Mouse (Mus musculus): ENCODE results near the gene Smim20.
A peak's percentile ranks its signal among the peaks of the same experiment; 100 is the strongest.

Smim20 gene

DNA sequence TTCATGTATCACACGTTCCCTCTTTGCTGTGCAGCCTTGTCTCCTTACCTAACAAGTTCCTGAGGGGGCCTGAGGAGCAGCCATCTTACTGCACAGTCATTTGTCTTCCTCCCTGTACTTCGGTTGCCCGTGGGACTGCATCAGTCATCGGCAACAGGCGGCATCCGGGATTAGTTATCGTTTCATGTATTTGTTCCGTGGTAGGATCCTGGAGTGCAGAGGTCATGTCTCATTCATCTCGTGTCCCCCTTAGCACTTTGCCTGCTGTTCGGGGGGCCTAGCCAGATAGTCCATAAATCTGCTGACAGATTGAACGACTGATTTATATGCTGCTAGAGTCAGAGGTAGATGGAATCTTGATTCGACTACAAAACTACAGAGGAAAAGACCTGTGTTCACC, 1.1 kb upstream of the Smim20 start:
- DNase-seq (ENCODE audit: low read depth, low spot score), result no peak

- no peak for DNase-seq (ENCODE audit: low read depth, low spot score)
These were observed 702 bp upstream of the Smim20 start for GRCm38 (mm10) chr5:53266181-53266580.

GRCm38 (mm10) chr5:53268095-53268692, 1.3 kb downstream of the Smim20 start:
- no peak for DNase-seq (ENCODE audit: low read depth, low spot score)

- DNase-seq (ENCODE audit: low read depth, low spot score), result no peak
These were observed 2.9 kb downstream of the Smim20 start for GRCm38 (mm10) chr5:53269799-53270198.

- no peak for DNase-seq (ENCODE audit: low read depth, low spot score)
These were observed 4.2 kb downstream of the Smim20 start for GRCm38 (mm10) chr5:53270947-53271711.

DNA sequence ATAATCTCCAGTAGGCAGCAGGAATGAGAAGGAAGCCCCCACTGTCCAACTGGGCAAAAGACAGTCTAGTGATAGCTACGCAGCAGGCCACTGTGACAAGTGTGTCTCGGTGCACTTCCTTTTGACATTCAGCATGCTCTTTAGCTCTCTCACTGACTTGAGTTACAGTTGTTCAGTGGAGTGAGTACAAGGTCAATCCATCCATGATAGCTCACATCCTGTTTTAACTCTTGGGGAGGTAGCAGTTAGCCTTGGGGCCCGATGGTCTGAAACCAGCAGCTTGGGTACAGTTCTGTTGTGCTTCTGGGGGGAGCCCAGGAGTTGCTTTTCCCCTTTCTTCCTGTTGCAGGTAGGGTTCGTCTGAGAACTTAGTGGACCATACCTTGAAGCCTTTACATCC, 5.7 kb downstream of the Smim20 start:
- DNase-seq (ENCODE audit: low read depth, low spot score), result no peak

DNA sequence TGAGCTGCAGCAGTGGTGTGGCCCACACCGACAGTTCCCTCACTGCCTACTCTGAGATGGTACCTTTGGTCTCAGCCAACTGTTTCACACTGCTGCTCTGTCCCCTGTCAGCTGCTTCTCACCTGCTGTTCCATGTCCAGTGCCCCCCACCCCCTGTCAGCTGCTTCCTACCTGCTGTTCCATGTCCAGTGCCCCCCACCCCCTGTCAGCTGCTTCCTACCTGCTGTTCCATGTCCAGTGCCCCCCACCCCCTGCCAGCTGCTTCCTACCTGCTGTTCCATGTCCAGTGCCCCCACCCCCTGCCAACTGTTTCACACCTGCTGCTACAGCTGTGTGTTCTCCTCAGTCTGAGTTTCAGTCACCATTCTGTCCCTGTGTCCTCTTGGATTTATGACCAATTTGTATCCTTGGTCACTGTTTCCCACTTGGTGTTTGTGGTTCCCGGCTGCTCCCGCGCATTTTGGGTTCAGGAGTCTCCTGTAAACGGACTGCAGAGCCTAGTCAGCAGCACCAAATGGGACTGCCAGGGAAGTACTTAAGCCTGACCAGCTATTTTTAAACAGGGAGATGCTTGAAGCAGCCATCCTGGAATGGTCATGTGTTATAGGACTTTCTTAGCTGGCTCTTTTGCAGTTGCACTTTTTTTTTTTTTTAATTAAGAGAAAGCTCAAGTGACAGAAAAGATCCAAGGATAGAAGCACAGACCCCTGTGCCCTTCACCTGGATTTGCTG, 7.0 kb downstream of the Smim20 start:
- no peak for DNase-seq (ENCODE audit: low read depth, low spot score)

DNA sequence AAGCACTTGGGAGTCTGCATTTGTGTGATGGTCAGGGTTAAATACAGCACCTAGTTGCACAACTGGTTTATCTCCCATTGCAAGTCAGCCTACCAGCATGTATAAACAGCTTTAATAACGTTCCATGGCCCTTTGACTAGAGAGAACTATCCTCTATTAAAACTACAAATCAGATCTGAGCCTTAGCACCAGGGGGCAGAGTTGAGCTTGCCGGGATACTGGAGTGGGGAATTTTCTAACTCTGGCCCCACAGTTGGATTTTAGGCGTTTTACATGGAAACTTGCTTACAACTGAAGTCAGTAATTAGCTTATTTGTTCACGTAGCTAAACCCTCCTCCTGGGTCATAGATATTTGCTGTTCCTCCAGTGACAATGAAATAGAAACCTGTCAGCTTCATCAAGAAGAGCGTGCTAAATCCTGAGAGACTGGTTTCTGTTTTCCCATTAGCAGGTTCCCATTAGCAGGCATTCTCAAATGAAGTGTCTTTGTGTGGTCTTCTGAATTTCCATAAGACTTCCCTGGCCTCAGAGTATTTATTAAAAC, 8.0 kb downstream of the Smim20 start:
- DNase-seq (ENCODE audit: low read depth, low spot score), result no peak

DNA sequence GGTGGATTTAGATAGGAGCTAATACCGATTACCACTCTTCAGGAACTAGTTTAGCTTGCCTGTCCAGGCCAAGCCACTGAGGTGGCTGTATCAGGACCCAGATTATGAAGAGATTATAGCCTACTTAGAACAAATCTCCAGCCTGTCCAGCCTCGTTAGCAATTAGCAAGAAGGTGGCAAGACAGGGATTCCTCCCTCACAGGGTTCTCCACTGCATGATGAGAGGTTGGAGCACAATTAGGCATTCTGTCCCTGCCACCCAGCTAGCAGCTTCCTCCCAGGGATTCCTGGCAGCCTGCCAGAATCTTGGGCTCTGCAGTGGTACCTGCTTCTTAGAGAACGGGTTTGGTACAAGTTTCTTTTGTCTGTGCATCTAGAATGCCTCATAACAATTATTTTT, 8.5 kb downstream of the Smim20 start:
- no peak for DNase-seq (ENCODE audit: low read depth, low spot score)

DNA sequence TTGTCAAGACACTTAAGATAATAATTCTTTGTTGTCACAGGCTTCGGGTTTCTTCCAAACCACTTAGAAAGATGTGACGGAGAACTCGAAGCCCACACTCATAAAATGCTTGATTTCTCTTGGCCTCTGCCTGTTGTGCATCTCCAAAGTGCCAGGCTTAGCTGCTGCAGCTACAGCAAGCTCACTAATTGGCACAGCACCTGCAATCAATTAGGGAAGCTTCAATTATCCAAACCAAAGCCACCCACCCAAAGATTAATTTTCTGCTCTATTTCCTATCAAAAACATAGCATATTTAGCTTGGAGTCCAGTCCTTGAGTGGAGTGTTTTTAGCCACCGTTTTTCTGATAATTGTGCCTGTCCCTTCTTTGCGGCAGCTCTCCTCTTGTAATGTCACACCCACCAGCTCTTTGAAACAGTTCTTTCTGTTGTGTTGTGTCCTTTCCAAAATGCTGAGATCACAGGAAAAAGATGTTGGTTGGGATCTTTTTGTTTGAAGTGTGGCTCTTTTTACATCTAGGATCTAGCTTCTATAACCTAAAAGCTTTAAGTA, 9.7 kb downstream of the Smim20 start:
- DNase-seq (ENCODE audit: low read depth, low spot score), result no peak

- DNase-seq (ENCODE audit: low read depth, low spot score), result no peak
These were observed 10.9 kb downstream of the Smim20 start for GRCm38 (mm10) chr5:53277716-53278263.

DNA sequence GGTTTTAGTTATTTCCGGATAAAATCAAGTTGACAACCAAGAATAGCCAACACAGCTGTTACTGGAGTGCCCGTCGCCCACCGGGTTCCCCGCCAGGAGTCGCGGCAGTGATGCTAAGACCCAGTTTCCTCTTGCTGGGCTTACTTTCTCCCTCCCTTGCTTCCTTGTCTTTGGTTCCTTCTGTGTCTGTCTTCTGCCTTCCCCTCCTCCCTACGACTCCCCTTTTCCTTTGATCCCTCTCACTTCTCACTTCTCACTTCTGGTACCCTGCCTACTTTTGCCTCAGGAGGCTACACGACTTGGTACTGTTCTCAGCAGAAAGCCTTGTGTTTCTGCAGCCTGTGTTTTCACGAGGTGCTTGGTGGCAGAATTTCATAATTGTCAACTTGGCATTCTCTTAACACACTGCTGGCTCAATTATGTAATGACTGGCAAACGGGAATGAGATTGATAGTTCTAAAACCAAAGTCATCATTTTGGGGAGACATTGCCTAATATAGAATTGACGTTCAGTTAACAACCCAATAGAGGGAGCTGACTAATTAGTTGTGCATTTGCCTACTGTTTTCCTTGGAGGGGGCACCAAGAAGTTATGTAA, 12.4 kb downstream of the Smim20 start:
- no peak for DNase-seq (ENCODE audit: low read depth, low spot score)

- no peak for DNase-seq (ENCODE audit: low read depth, low spot score)
These were observed 15.6 kb downstream of the Smim20 start for GRCm38 (mm10) chr5:53282487-53282886.

DNA sequence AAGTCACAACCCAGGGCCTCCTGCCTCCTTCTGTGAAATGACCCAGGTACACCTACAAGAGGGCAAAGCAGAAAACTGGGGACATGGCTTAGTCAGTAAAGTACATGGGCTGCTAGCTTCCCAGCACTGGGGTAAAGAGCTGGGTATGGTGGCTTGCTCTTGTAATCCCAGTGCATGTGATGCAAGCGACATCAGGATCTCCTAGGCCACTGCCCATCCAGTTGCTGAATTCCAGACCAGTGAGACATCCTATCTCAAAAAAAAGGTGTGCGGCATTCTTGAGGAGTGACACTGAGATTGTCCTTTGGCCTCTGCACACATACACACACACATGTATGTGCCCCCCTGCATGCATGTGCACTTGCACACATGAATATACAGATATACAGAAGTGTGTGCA, 19.5 kb downstream of the Smim20 start:
- no peak for DNase-seq (ENCODE audit: low read depth, low spot score)

DNA sequence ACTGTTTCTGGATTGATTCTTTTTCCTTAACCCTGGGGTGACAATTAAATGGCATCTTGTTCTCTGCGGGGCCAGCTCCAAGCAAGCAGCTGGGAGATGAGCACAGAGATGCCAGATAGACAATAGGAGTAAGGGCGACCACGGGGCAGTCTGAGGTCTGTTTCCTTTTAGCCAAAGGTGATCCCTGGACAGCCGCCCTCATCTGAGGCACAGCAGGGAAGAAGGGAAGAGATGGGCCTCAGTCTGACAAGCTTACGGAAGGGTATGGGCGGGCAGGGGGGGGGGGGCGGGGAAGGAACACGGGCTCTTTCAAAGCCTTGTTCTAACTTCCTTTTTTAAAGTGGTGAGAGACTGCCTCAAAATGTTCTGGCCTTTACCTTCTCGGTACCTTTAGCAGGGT, 22.6 kb downstream of the Smim20 start:
- no peak for DNase-seq (ENCODE audit: low read depth, low spot score)

- peak; percentile 47 for DNase-seq (ENCODE audit: low read depth, low spot score)
These were observed 27.7 kb downstream of the Smim20 start for GRCm38 (mm10) chr5:53294627-53295026.

GRCm38 (mm10) chr5:53296961-53297360, 30.1 kb downstream of the Smim20 start:
- no peak for DNase-seq (ENCODE audit: low read depth, low spot score)

- DNase-seq (ENCODE audit: low read depth, low spot score), result no peak
These were observed 34.6 kb downstream of the Smim20 start for GRCm38 (mm10) chr5:53301496-53301895.

GRCm38 (mm10) chr5:53302895-53303670, 36.2 kb downstream of the Smim20 start:
- DNase-seq (ENCODE audit: low read depth, low spot score), result no peak

GRCm38 (mm10) chr5:53303941-53304340, 37.1 kb downstream of the Smim20 start:
- no peak for DNase-seq (ENCODE audit: low read depth, low spot score)

DNA sequence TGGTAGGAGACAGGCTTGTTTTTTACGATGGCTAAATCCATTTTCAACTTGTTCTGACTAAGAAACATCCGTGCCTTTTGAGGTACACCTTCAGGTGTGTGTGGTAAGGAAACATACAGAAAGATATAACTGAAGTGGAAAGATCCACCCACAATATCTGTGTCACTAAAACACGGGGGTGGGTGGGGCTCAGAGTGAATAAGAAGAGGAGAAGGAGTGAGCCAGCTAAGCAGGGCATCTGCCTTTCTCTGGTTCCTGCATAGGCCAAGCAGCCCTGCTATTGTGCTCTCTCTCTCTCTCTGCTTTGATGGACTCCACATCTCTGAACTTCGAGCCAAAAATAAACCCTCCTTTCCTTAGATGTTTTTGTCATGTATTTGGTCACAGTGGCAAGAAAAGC, 38.1 kb downstream of the Smim20 start:
- DNase-seq (ENCODE audit: low read depth, low spot score), result no peak
